Mouse (Mus musculus) left cerebral cortex, postnatal 4 days (tissue): ENCODE measurements around the gene Rpl24. TPM values are rescaled to one million over a fixed set of nuclear protein-coding genes. Genes with fewer than 3 reads are reported as not detected.

Experiments
- DNase-seq: peaks from one replicate; pipeline ENCODE4 v3.0.0-alpha.2; 2022
- intact Hi-C: fragments of 180-260 bp; cut with DNase I; formaldehyde crosslinking; loops from one replicate; pipeline ENCODE4 v1.15.1; 2025
- total RNA-seq, 2 experiments: library from RNA; stranded (reverse); gene quantifications; 2 replicates each; pipeline ENCODE4 v1.2.3; 2021

Gene Rpl24
- total RNA-seq, 2 experiments from 2014 or later = 527 to 578 TPM

- no peak for DNase-seq
- intact Hi-C loops = loop anchor here (5.0 kb wide), 1 partner anchor 57 kb away; the partner anchor contains the start of gene Pcnp
Observed at GRCm38 (mm10) chr16:55970416-55970815, 4.3 kb downstream of the Rpl24 start.

GRCm38 (mm10) chr16:55971735-55972615, 5.9 kb downstream of the Rpl24 start:
- no peak for DNase-seq
- intact Hi-C loops = loop anchor here (5.0 kb wide), 1 partner anchor 55 kb away; the partner anchor contains the start of gene Pcnp

- intact Hi-C loops = loop anchor here (5.0 kb wide), 1 partner anchor 55 kb away; the partner anchor contains the start of gene Pcnp
- DNase-seq = no peak
Observed at GRCm38 (mm10) chr16:55972626-55973201, 6.6 kb downstream of the Rpl24 start.

GRCm38 (mm10) chr16:55973431-55974255, 7.6 kb downstream of the Rpl24 start, which contains the start of gene Zbtb11:
Gene Zbtb11, plus strand, starts transcription at chr16:55973883.
- peak; percentile 100 for DNase-seq
- intact Hi-C loops = loop anchor here (5.0 kb wide), 1 partner anchor 54 kb away; the partner anchor contains the start of gene Pcnp

GRCm38 (mm10) chr16:55974256-55974902, 8.3 kb downstream of the Rpl24 start:
- intact Hi-C loops = loop anchor here (5.0 kb wide), 1 partner anchor 53 kb away; the partner anchor contains the start of gene Pcnp
- DNase-seq = peak; percentile 92

- intact Hi-C loops = loop anchor here (5.0 kb wide), 1 partner anchor 52 kb away; the partner anchor contains the start of gene Pcnp
- no peak for DNase-seq
Observed at GRCm38 (mm10) chr16:55974903-55975285, 8.8 kb downstream of the Rpl24 start.

- intact Hi-C loops = no loop called here
Observed at GRCm38 (mm10) chr16:55986001-55986400, 19.9 kb downstream of the Rpl24 start.

GRCm38 (mm10) chr16:55990311-55990710, 24.2 kb downstream of the Rpl24 start:
- no peak for DNase-seq
- intact Hi-C loops = no loop called here

More at GRCm38 (mm10) chr16:55986001-55986400, 19.9 kb downstream of the Rpl24 start:
- no peak for DNase-seq

- intact Hi-C loops = no loop called here
- DNase-seq = no peak
Observed at GRCm38 (mm10) chr16:55994235-55994634, 28.2 kb downstream of the Rpl24 start.

GRCm38 (mm10) chr16:56006798-56007197, 40.7 kb downstream of the Rpl24 start:
- intact Hi-C loops = no loop called here
- DNase-seq = no peak

GRCm38 (mm10) chr16:56008862-56009261, 42.8 kb downstream of the Rpl24 start:
- intact Hi-C loops = no loop called here
- no peak for DNase-seq

- intact Hi-C loops = no loop called here
- no peak for DNase-seq
Observed at GRCm38 (mm10) chr16:56012789-56013743, 47.0 kb downstream of the Rpl24 start.

- intact Hi-C loops = no loop called here
- DNase-seq = no peak
Observed at GRCm38 (mm10) chr16:56014076-56014475, 48.0 kb downstream of the Rpl24 start.

GRCm38 (mm10) chr16:56019660-56020059, 53.6 kb downstream of the Rpl24 start:
- no peak for DNase-seq
- intact Hi-C loops = loop anchor here (10.0 kb wide), 1 partner anchor 675 kb away; no protein-coding TSS in a partner anchor

Other genes starting within 250 kb of the Rpl24 start
- 1 to 10 TPM; 2.3 to 2.5 TPM for gene Nfkbiz, start 127.4 kb upstream of the Rpl24 start, total RNA-seq
- gene Nxpe3, start 71.0 kb upstream of the Rpl24 start, total RNA-seq = 1 to 10 TPM; 5.6 to 6.2 TPM
- 10 to 100 TPM in 1 of 2 experiments, 1 to 10 TPM in 1; 8.9 to 11.2 TPM for gene Cep97, start 31.4 kb upstream of the Rpl24 start, total RNA-seq
- 10 to 100 TPM; 29.1 to 31.8 TPM for gene Zbtb11, start 7.6 kb downstream of the Rpl24 start, total RNA-seq
- gene Pcnp, start 63.5 kb downstream of the Rpl24 start, total RNA-seq = 100 to 1,000 TPM; 114 to 118 TPM
- 10 to 100 TPM; 10.3 to 11.2 TPM for gene Trmt10c, start 71.5 kb downstream of the Rpl24 start, total RNA-seq
- gene Senp7, start 82.1 kb downstream of the Rpl24 start, total RNA-seq = 10 to 100 TPM; 54.3 to 65.4 TPM
- gene Impg2, start 238.0 kb downstream of the Rpl24 start, total RNA-seq = 1 to 10 TPM in 1 of 2 experiments, under 1 TPM in 1; 0.50 to 2.4 TPM